Mouse (Mus musculus) ovary, adult 18-20 months (tissue): ENCODE data around the gene Mrps18c.
A peak's percentile ranks its signal among the peaks of the same experiment; 100 is the strongest.

ENCODE experiments used
- DNase-seq: peaks from one replicate; pipeline ENCODE4 v3.0.0; 2022; ENCODE audit warnings: low spot score, mixed read lengths

Mrps18c gene

GRCm38 (mm10) chr5:100798165-100798860 lies at the start of gene Mrps18c, which contains the start of gene Helq:
Mrps18c (plus strand) TSS chr5:100798627.
Helq (minus strand) TSS chr5:100798598.
- DNase-seq, result peak; percentile 84

- no peak for DNase-seq
Observed at GRCm38 (mm10) chr5:100750617-100751255, 47.7 kb upstream of the Mrps18c start.

GRCm38 (mm10) chr5:100751655-100752054 lies 46.8 kb upstream of the Mrps18c start:
- peak; percentile 10 for DNase-seq

- DNase-seq, result no peak
Observed at GRCm38 (mm10) chr5:100753407-100753806, 45.0 kb upstream of the Mrps18c start.

GRCm38 (mm10) chr5:100758121-100758520 lies 40.3 kb upstream of the Mrps18c start:
- no peak for DNase-seq

- no peak for DNase-seq
Observed at GRCm38 (mm10) chr5:100760049-100760663, 38.3 kb upstream of the Mrps18c start.

GRCm38 (mm10) chr5:100761736-100762135 lies 36.7 kb upstream of the Mrps18c start:
- no peak for DNase-seq

- DNase-seq, result no peak
Observed at GRCm38 (mm10) chr5:100766026-100766425, 32.4 kb upstream of the Mrps18c start.

GRCm38 (mm10) chr5:100771575-100771974 lies 26.9 kb upstream of the Mrps18c start:
- DNase-seq, result no peak

- no peak for DNase-seq
Observed at GRCm38 (mm10) chr5:100775778-100776404, 22.5 kb upstream of the Mrps18c start.

GRCm38 (mm10) chr5:100776900-100777299 lies 21.5 kb upstream of the Mrps18c start:
- DNase-seq, result no peak

GRCm38 (mm10) chr5:100779002-100779401 lies 19.4 kb upstream of the Mrps18c start:
- no peak for DNase-seq

GRCm38 (mm10) chr5:100787527-100787926 lies 10.9 kb upstream of the Mrps18c start:
- no peak for DNase-seq

- DNase-seq, result no peak
Observed at GRCm38 (mm10) chr5:100792261-100792660, 6.2 kb upstream of the Mrps18c start.

GRCm38 (mm10) chr5:100794084-100794483 lies 4.3 kb upstream of the Mrps18c start:
- DNase-seq, result no peak

- no peak for DNase-seq
Observed at GRCm38 (mm10) chr5:100818341-100818740, 19.9 kb downstream of the Mrps18c start.

- DNase-seq, result no peak
Observed at GRCm38 (mm10) chr5:100819568-100820480, 21.4 kb downstream of the Mrps18c start.

GRCm38 (mm10) chr5:100820483-100821184 lies 22.2 kb downstream of the Mrps18c start, which contains the start of gene Abraxas1:
Abraxas1 (minus strand) TSS chr5:100820965.
- peak; percentile 76 for DNase-seq

- no peak for DNase-seq
Observed at GRCm38 (mm10) chr5:100821375-100821774, 22.9 kb downstream of the Mrps18c start.

GRCm38 (mm10) chr5:100822826-100823225 lies 24.4 kb downstream of the Mrps18c start:
- DNase-seq, result no peak

- DNase-seq, result no peak
Observed at GRCm38 (mm10) chr5:100825975-100826374, 27.5 kb downstream of the Mrps18c start.
